Mouse (Mus musculus): ENCODE measurements at regions not wholly inside any gene's neighbourhood (a gene's known extent, or its start where the extent isn't known, plus 50 kb on each side); places are given as distances from the start of the nearest gene placed in this dataset.

GRCm38 (mm10) chr16:24050856-24051640 is 62.4 kb upstream of the Bcl6 start:
- TF ChIP-seq CTCF (IDR thresholded peaks at IDR 0.05; ENCODE audit: extremely low read depth, insufficient read depth, insufficient read length, insufficient replicate concordance) (no peak), POLR2A (IDR thresholded peaks at IDR 0.05; ENCODE audit: low read depth, low read length) (no peak)

Measured in spleen, adult 2 months (tissue).